Comparison of ENCODE assay signal across 10 mouse cellular contexts in the genomic region with DNA sequence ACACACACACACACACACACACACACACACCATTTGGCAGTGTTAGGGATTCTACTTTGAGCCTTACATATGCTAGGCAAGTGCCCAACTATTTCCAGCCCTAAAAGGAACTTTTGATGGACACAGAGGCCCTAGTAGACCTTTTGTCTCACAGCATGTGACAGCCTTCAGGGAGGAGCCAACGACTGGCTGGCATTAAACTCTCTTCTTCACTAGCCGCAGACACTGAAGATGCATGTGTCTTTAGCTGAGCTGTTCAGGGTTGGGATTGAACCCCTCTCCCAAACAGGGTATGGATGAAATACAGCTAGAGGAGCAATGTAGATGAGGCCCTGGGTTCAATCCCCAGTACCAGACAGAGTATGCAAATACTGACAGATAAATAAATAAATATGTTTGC.
DNase-seq lines count a peak whose midpoint lies in the region; ATAC-seq lines count a peak whose summit lies in the region.
"Had no signal": no experiment of that assay in that cellular context is flagged by ENCODE, and none has a peak within 500 bp of the region (broad histone marks: within the 10 kb centered on the region; RNA-seq: fewer than 3 reads in every experiment).

No protein-coding gene starts in this region.

- no peak for DNase-seq in forebrain, embryonic 11.5 days (ENCODE audit: low spot score)
- DNase-seq in heart, postnatal 4 days: peak; percentile 40
- DNase-seq in right cerebral cortex, postnatal 36 days (ENCODE audit: low spot score in 2 of 2): no peak
- no peak for DNase-seq in ovary, adult 18-20 months (ENCODE audit: low spot score)

- H3K27me3 ChIP-seq in forebrain, embryonic 13.5 days: no peaks in the 10 kb centered on the region
- no peaks in the 10 kb centered on the region for H3K27me3 ChIP-seq in forebrain, embryonic 11.5 days (ENCODE audit: control insufficient read depth, insufficient read depth, low read length)
- H3K27me3 ChIP-seq in midbrain, embryonic 13.5 days: peaks cover 7% of the 10 kb centered on the region; the same call in 1 of the 2 replicates
- no peaks in the 10 kb centered on the region for H3K27me3 ChIP-seq in midbrain, embryonic 16.5 days (ENCODE audit: control insufficient read depth, insufficient read depth, low read depth, low read length)
- H3K27me3 ChIP-seq in stomach, embryonic 16.5 days (ENCODE audit: control insufficient read depth, insufficient read depth, low read length): no peaks in the 10 kb centered on the region

- no peak overlapping the region for H3K4me3 ChIP-seq in forebrain, embryonic 13.5 days
- no peak overlapping the region for H3K4me3 ChIP-seq in forebrain, embryonic 11.5 days (ENCODE audit: low read depth, low read length)
- no peak overlapping the region for H3K4me3 ChIP-seq in midbrain, embryonic 13.5 days (replicated peaks)
- H3K4me3 ChIP-seq in midbrain, embryonic 16.5 days (ENCODE audit: low read depth, low read length): no peak overlapping the region
- H3K4me3 ChIP-seq in stomach, embryonic 16.5 days (replicated peaks; ENCODE audit: low read length): peak overlapping the region; percentile 55
- H3K4me3 ChIP-seq: hindbrain, embryonic 10.5 days; limb, embryonic 12.5 days had no signal

- ATAC-seq in forebrain, embryonic 13.5 days: 0 out of 2 replicates have a peak, but pooled peaks have one; percentile 30
- ATAC-seq in forebrain, embryonic 11.5 days (replicated peaks; ENCODE audit: low FRiP score): no peak
- ATAC-seq in midbrain, embryonic 13.5 days: 0 out of 2 replicates have a peak, but pooled peaks have one; percentile 14
- ATAC-seq in midbrain, embryonic 16.5 days: no peak
- no peak for ATAC-seq in stomach, embryonic 16.5 days (ENCODE audit: insufficient read depth, low FRiP score)

- WGBS in forebrain, embryonic 13.5 days: 26% methylated on average over 2 of the region's 2 CpGs
- 48% methylated on average over 2 of the region's 2 CpGs for WGBS in forebrain, embryonic 11.5 days
- 37% methylated on average over 2 of the region's 2 CpGs for WGBS in midbrain, embryonic 13.5 days
- WGBS in midbrain, embryonic 16.5 days: 10% methylated on average over 2 of the region's 2 CpGs
- WGBS in stomach, embryonic 16.5 days: 23% methylated on average over 2 of the region's 2 CpGs

- no peaks in the 10 kb centered on the region; the same call in 1 of the 2 replicates for H3K9me3 ChIP-seq in forebrain, embryonic 13.5 days (replicated peaks)
- no peaks in the 10 kb centered on the region for H3K9me3 ChIP-seq in forebrain, embryonic 11.5 days (ENCODE audit: control insufficient read depth, low read length)
- H3K9me3 ChIP-seq in midbrain, embryonic 13.5 days: no peaks in the 10 kb centered on the region
- H3K9me3 ChIP-seq in midbrain, embryonic 16.5 days (replicated peaks; ENCODE audit: control insufficient read depth, low read length, poor library complexity, severe bottlenecking): no peaks in the 10 kb centered on the region
- no peaks in the 10 kb centered on the region for H3K9me3 ChIP-seq in stomach, embryonic 16.5 days (replicated peaks; ENCODE audit: control insufficient read depth, low read length)
- H3K9me3 ChIP-seq: hindbrain, embryonic 10.5 days; limb, embryonic 12.5 days had no signal

- H3K4me1 ChIP-seq in forebrain, embryonic 13.5 days: peaks cover 51% of the 10 kb centered on the region
- peaks cover 6% of the 10 kb centered on the region; the same call in 1 of the 2 replicates for H3K4me1 ChIP-seq in forebrain, embryonic 11.5 days (replicated peaks; ENCODE audit: control insufficient read depth, insufficient read depth, low read length)
- peaks cover 38% of the 10 kb centered on the region for H3K4me1 ChIP-seq in midbrain, embryonic 13.5 days (replicated peaks)
- H3K4me1 ChIP-seq in midbrain, embryonic 16.5 days (ENCODE audit: control insufficient read depth, insufficient read depth, low read length): peaks cover 17% of the 10 kb centered on the region
- H3K4me1 ChIP-seq in stomach, embryonic 16.5 days (ENCODE audit: control insufficient read depth, insufficient read depth, low read length): peaks cover 38% of the 10 kb centered on the region

- H3K36me3 ChIP-seq in forebrain, embryonic 13.5 days (ENCODE audit: poor library complexity, severe bottlenecking): no peaks in the 10 kb centered on the region
- no peaks in the 10 kb centered on the region for H3K36me3 ChIP-seq in forebrain, embryonic 11.5 days (ENCODE audit: control insufficient read depth, insufficient read depth, low read length)
- H3K36me3 ChIP-seq in midbrain, embryonic 13.5 days: no peaks in the 10 kb centered on the region
- H3K36me3 ChIP-seq in midbrain, embryonic 16.5 days (ENCODE audit: control insufficient read depth, insufficient read depth, low read length): no peaks in the 10 kb centered on the region
- H3K36me3 ChIP-seq in stomach, embryonic 16.5 days (ENCODE audit: control insufficient read depth, insufficient read depth, low read length): no peaks in the 10 kb centered on the region
- H3K36me3 ChIP-seq: hindbrain, embryonic 10.5 days; limb, embryonic 12.5 days had no signal

- no peak overlapping the region for H3K27ac ChIP-seq in forebrain, embryonic 13.5 days
- H3K27ac ChIP-seq in forebrain, embryonic 11.5 days (ENCODE audit: low read depth, low read length): no peak overlapping the region
- H3K27ac ChIP-seq in midbrain, embryonic 13.5 days: no peak overlapping the region
- no peak overlapping the region for H3K27ac ChIP-seq in midbrain, embryonic 16.5 days (ENCODE audit: low read length)
- peak overlapping the region; percentile 94 for H3K27ac ChIP-seq in stomach, embryonic 16.5 days (ENCODE audit: low read length)
- H3K27ac ChIP-seq: hindbrain, embryonic 10.5 days had no signal

- no peak overlapping the region for H3K4me2 ChIP-seq in forebrain, embryonic 13.5 days
- no peak overlapping the region for H3K4me2 ChIP-seq in forebrain, embryonic 11.5 days (ENCODE audit: low read depth, low read length, severe bottlenecking)
- no peak overlapping the region for H3K4me2 ChIP-seq in midbrain, embryonic 13.5 days (replicated peaks)
- H3K4me2 ChIP-seq in midbrain, embryonic 16.5 days (ENCODE audit: low read length): no peak overlapping the region
- H3K4me2 ChIP-seq in stomach, embryonic 16.5 days (ENCODE audit: low read depth, low read length): peak overlapping the region; percentile 73

- H3K9ac ChIP-seq in forebrain, embryonic 13.5 days: no peak overlapping the region
- H3K9ac ChIP-seq in forebrain, embryonic 11.5 days (ENCODE audit: low read length): no peak overlapping the region
- H3K9ac ChIP-seq in midbrain, embryonic 13.5 days (replicated peaks): no peak overlapping the region
- no peak overlapping the region for H3K9ac ChIP-seq in midbrain, embryonic 16.5 days (ENCODE audit: low read depth, low read length)
- peak overlapping the region; percentile 44; the same call in 1 of the 2 replicates for H3K9ac ChIP-seq in stomach, embryonic 16.5 days (ENCODE audit: low read length)
- H3K9ac ChIP-seq: limb, embryonic 12.5 days had no signal

Comparison
In these comparisons a context has a peak if more than half of its experiments do, and no peak if none do; other contexts are left out.
1. ATAC-seq: peak in forebrain, embryonic 13.5 days (single experiment) and midbrain, embryonic 13.5 days (single experiment); none in forebrain, embryonic 11.5 days (single experiment), midbrain, embryonic 16.5 days (single experiment) and stomach, embryonic 16.5 days (single experiment).